Mouse (Mus musculus) midbrain, embryonic 10.5 days (tissue): Measurements from ENCODE around the gene 9230104L09Rik. TPM values are rescaled to one million over a fixed set of nuclear protein-coding genes. Genes with fewer than 3 reads are reported as not detected.
A peak's percentile ranks its signal among the peaks of the same experiment; 100 is the strongest.

Experiments
- DNase-seq: peaks from one replicate; pipeline ENCODE4 v3.0.0-alpha.2; 2017; ENCODE audit warnings: low spot score
- H3K27ac ChIP-seq: fragments of 300-500 bp; sonication (generic); replicated peaks from 2 replicates; pipeline ENCODE4 v1.5.1; 2016; ENCODE audit warnings: mild to moderate bottlenecking
- H3K27me3 ChIP-seq: fragments of 300-500 bp; sonication (generic); 2 replicates; pipeline ENCODE4 v1.6.1; 2016; ENCODE audit warnings: low read depth, mild to moderate bottlenecking; ENCODE audit not compliant: poor library complexity, severe bottlenecking
- H3K36me3 ChIP-seq: fragments of 300-500 bp; sonication (generic); 2 replicates; pipeline ENCODE4 v1.6.1; 2016; ENCODE audit warnings: mild to moderate bottlenecking, moderate library complexity
- H3K4me1 ChIP-seq: fragments of 300-500 bp; sonication (generic); 2 replicates; pipeline ENCODE4 v1.6.1; 2016
- H3K4me3 ChIP-seq: fragments of 300-500 bp; sonication (generic); 2 replicates; pipeline ENCODE4 v1.5.1; 2016; ENCODE audit warnings: mild to moderate bottlenecking, moderate library complexity
- H3K9me3 ChIP-seq: fragments of 300-500 bp; sonication (generic); replicated peaks from 2 replicates; pipeline ENCODE4 v1.6.1; 2016; ENCODE audit warnings: mild to moderate bottlenecking
- WGBS: fragments of 180-500 bp; shearing (Covaris S2); methylation state at CpG from one replicate; pipeline ENCODE4 v1.1.7; 2016; 5-methylcytosine and 5-hydroxymethylcytosine counted together
- polyA plus RNA-seq: library from polyadenylated mRNA; unstranded; fragments of >200 nt; fragmentation: Nextera tagmentation; extraction: Ambion mirVana; gene quantifications from 2 replicates; pipeline ENCODE4 v1.2.1, GENCODE M21; 2016

9230104L09Rik gene
- polyA plus RNA-seq, 1 experiment from 2014 or later = not detected

DNA sequence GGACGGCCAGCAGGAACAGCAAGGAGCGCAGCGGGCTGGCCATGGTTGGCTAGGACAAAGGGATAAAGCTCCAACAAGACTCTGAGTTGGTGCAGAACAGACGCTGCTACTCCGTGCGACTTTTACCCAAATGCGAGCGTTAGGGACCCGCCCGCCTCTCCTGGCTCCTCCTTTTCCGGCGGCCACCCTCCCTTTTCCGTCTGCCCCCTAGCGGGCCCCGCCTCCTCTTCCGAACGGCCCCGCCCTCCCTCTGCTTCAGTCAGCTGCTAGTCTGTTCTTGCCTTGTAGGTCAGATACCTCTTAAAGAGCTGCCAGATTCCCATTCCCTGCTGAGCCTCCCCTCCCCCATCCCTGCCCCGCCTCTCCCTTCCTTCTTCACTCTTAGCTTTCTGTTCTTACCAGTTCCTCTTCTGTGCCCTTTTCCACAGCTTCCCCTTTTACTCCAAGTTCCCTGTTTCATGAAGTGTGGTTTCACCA is 10.5 kb upstream of the 9230104L09Rik start, which contains the start of gene Cst3:
TSS of gene Cst3 (minus strand) at position 358 of the 477 bp plus-strand sequence.
- peak; percentile 92 for DNase-seq
- H3K4me1 ChIP-seq = peaks cover 41% of the 10 kb centered on the region
- under 1% methylated on average over 19 of the region's 19 CpGs for WGBS
- H3K27me3 ChIP-seq = no peaks in the 10 kb centered on the region
- H3K4me3 ChIP-seq = peak within 1 kb of the TSS; percentile 84
- H3K27ac ChIP-seq = peak within 1 kb of the TSS; percentile 93
- H3K36me3 ChIP-seq = peaks cover 28% of the 10 kb centered on the region
- H3K9me3 ChIP-seq = no peaks in the 10 kb centered on the region

DNA sequence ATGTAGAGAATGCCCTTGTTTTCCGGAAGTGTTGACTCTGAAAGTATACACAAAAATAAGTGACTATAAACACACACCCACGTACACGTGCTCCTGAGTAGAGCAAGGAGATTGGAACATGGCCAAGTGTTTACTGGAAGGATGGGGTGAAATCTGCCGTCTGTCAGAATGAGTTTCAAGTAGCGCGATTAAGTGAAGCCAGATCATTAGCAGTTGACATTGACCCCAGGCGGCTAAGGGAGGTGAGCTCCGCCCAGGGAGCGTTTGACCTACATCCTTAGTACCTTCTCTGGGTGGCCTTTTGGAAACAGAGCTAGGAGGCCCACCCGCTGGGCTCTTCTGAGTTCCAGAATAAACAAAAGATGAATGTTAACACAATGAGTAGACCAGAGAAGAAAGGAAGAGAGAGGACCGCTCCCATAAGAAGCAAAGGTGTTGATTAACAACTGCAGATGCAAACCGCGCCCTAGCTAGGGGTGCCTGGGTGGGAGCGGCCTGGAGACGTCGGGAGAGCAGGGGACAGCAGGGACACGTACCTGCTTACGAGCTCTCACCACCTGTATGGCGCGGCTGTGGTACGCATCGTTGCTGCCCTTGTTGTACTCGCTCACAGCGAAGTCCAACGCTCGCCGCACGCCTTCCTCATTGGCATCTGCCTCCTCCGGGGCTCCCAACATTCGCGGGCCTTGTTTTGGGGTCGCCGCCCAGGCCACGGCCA is 9.9 kb upstream of the 9230104L09Rik start:
- WGBS = 3% methylated on average over 34 of the region's 34 CpGs
- Histone ChIP-seq H3K36me3 (peaks cover 33% of the 10 kb centered on the region), H3K9me3 (no peaks in the 10 kb centered on the region), H3K4me1 (peaks cover 41% of the 10 kb centered on the region), H3K4me3 (peak overlapping the region; percentile 84), H3K27me3 (no peaks in the 10 kb centered on the region), H3K27ac (peak overlapping the region; percentile 93)
- DNase-seq = no peak

DNA sequence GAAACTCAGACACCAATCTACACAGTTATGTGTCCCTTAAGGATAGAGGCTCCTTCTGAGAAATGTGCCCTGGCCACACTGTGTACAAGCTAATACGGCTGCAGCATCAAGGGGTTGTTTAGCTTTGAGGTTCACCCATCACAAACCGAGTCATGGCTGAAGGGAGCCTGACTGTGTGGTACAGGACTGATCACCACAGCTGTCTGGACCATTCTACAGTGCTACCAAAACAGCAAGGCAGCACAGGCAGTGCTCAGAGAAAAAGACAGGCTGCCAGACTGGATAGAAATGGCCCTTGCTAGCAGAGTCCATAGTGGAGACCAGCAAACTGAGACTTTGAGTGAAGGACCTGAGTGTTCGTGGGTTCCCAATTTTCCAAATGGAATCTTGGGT is 9.4 kb upstream of the 9230104L09Rik start:
- 51% methylated on average over 3 of the region's 3 CpGs for WGBS
- Histone ChIP-seq H3K27ac (peak overlapping the region; percentile 93; the same call in 1 of the 2 replicates), H3K36me3 (peaks cover 36% of the 10 kb centered on the region), H3K4me3 (peak overlapping the region; percentile 84), H3K9me3 (no peaks in the 10 kb centered on the region), H3K27me3 (no peaks in the 10 kb centered on the region), H3K4me1 (peaks cover 39% of the 10 kb centered on the region)
- no peak for DNase-seq

DNA sequence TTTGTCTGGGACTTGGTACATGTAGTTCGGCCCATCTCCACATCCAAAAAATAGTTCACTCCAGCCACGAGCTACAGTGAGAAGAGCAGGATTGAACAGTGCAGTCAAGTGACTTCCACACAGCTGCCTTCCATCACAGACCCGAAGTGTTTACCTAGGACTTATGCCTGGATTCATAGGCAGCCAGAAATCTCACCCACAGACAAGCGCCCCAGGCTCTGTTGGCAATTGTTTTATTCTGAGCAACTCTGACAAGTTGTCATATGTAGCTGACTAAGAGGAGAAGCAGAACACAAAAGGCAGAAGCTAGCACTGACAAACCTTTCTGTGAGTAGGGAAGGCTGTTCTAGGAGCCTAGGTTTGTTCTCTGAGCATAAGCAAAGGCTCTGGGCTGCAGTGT is 8.0 kb upstream of the 9230104L09Rik start:
- Histone ChIP-seq H3K36me3 (peaks cover 36% of the 10 kb centered on the region), H3K4me3 (peak overlapping the region; percentile 84; the same call in 1 of the 2 replicates), H3K27ac (no peak overlapping the region), H3K27me3 (no peaks in the 10 kb centered on the region), H3K9me3 (no peaks in the 10 kb centered on the region), H3K4me1 (peaks cover 31% of the 10 kb centered on the region)
- 91% methylated on average over 4 of the region's 4 CpGs for WGBS
- no peak for DNase-seq

DNA sequence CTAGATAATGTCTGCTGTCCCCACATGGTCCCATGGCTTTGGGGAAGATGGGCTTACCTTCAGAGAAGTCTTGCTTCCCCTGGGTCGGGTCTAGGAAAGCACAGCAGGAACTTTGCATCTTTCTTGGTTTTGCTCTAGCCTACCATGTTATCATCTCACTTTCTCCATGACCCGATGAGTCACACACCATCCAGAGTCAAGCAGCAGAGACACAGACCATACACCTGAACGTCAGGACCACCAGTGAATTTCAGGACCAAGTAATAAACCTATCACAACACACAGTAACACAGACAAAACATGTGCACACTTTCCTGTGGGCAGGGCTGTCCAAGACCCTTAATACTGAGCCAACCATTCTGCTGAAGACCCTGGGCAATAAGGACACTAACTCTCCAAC is 5.7 kb upstream of the 9230104L09Rik start:
- Histone ChIP-seq H3K27me3 (no peaks in the 10 kb centered on the region), H3K9me3 (no peaks in the 10 kb centered on the region)
- 87% methylated on average over 3 of the region's 3 CpGs for WGBS

DNA sequence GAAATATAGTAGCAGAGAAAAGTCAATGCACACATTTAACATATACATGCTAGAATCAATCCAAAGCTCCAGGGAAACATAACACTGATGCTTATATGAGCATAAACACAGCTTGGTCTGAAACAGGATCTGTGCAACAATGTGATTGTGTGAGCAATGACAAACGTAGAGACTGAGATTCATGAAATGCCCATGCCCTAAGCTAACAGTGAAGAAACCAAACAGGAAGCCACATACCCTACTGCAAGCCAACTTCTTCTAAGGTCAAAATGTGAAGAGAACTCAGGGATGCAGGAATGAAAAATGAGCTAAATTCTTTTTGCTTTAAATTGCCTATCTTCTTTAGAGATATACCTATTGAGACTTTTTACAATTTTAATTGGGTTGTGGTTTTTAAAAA is 4.1 kb upstream of the 9230104L09Rik start:
- 76% methylated on average over 1 of the region's 1 CpGs for WGBS

More for the DNA sequence above, 5.7 kb upstream of the 9230104L09Rik start:
- DNase-seq = no peak
- Histone ChIP-seq H3K4me3 (no peak overlapping the region), H3K27ac (no peak overlapping the region), H3K4me1 (peaks cover 24% of the 10 kb centered on the region), H3K36me3 (peaks cover 36% of the 10 kb centered on the region)

DNA sequence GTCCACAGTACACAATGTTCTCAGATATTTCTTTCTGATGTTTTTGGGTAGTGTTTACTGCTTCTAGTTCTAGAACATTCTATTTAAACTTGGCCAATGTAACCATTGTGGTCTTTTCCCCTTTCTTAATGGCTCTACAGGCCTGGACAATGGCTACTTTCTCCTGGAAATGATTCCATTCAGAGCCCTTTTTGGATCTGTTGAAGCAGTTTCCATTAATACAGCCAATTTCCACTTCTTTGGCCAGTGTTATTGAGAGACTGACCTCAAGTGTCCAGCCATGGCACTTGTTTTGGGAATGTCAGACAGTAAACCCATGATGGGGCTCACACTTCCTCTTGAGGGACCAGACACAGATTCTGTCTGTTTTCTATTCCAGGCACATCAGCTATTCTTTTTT is 3.1 kb downstream of the 9230104L09Rik start:
- Histone ChIP-seq H3K4me3 (no peak overlapping the region), H3K4me1 (no peaks in the 10 kb centered on the region), H3K27ac (no peak overlapping the region), H3K27me3 (no peaks in the 10 kb centered on the region), H3K36me3 (no peaks in the 10 kb centered on the region), H3K9me3 (no peaks in the 10 kb centered on the region)
- no peak for DNase-seq

More for the DNA sequence above, 4.1 kb upstream of the 9230104L09Rik start:
- Histone ChIP-seq H3K36me3 (peaks cover 36% of the 10 kb centered on the region), H3K27me3 (no peaks in the 10 kb centered on the region), H3K4me3 (no peak overlapping the region), H3K4me1 (peaks cover 13% of the 10 kb centered on the region), H3K27ac (no peak overlapping the region), H3K9me3 (no peaks in the 10 kb centered on the region)
- DNase-seq = no peak

DNA sequence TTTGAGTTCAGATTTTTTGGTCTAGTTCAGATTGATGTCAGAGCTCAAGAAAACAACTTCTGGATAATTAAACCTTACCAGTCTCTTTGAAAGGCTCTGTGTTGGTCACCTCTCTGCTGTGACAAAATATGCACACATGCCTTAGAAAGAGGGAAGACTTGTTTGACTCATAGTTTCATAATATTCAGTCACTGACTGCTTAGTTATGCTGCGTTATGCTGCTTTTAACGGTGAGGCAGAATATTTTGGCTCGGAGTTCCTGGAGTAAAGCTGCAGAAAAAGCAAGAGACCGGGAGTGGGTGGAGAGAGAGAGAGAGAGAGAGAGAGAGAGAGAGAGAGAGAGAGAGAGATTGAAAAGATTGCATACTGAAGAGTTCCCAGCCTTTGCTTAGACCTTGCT is 3.8 kb downstream of the 9230104L09Rik start:
- Histone ChIP-seq H3K4me1 (no peaks in the 10 kb centered on the region), H3K27me3 (no peaks in the 10 kb centered on the region), H3K9me3 (no peaks in the 10 kb centered on the region), H3K4me3 (no peak overlapping the region), H3K36me3 (no peaks in the 10 kb centered on the region), H3K27ac (no peak overlapping the region)
- no peak for DNase-seq
- 91% methylated on average over 4 of the region's 4 CpGs for whole genome bisulfite sequencing

DNA sequence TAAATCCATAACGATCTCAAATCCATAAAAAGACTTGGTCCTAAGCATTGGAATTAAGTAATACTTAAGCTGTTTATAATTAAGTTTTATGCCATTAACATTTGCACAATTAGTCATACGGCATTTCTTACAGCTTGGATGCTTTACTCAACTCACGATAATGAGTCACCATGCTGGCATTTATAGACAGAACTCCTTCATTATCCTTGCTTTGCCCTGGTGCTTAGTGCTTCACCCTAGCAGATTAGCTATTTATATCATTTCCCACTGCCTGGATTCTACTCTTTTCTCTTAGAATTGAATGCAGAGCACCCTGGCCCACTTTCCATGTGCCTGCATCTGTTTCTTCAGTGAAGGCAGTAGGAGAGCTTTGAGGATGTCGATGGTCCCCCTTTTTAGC is 7.3 kb downstream of the 9230104L09Rik start:
- Histone ChIP-seq H3K27me3 (no peaks in the 10 kb centered on the region), H3K36me3 (no peaks in the 10 kb centered on the region), H3K9me3 (no peaks in the 10 kb centered on the region), H3K4me1 (no peaks in the 10 kb centered on the region), H3K27ac (no peak overlapping the region), H3K4me3 (no peak overlapping the region)
- DNase-seq = no peak
- 85% methylated on average over 4 of the region's 4 CpGs for WGBS

DNA sequence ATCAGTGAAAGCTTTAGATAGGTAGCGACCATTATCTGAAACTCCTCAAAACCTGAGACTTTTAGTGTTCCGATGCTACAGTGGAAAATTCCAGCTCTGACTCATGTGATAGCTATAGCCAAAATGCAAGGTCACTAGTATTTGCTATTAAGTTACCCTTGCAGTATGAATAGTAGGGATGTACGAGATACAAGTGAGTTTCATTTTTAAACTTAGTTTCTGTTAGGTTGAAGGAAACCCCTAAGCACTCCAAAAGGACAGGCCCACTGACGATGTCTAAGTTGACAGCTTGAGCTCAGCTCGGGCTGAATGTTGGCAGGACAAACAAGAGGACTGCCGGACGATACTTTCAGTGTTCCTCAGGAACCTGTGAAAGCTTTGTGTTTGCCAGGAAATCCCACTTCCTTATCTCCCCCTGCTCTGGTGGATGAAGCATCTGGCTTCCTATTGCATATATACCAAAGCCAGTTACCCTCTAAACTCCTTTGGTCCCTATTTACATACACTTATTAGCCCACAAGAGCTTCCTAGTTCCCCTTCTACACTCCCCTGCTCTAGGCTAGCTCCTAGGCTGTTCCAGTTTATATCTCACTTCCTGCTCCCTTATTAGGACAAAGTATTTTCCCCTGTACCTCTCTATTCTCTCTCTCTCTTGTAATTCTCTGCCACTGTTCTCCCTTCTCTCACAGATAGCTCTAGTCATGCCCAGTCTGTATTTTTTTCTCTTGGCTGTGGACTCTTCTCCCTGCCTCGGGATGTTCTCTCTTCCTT is 8.0 kb downstream of the 9230104L09Rik start:
- no peaks in the 10 kb centered on the region for H3K9me3 ChIP-seq
- no peak for DNase-seq
- no peaks in the 10 kb centered on the region for H3K27me3 ChIP-seq
- no peaks in the 10 kb centered on the region for H3K4me1 ChIP-seq
- WGBS = 81% methylated on average over 8 of the region's 8 CpGs
- H3K4me3 ChIP-seq = no peak overlapping the region
- no peaks in the 10 kb centered on the region for H3K36me3 ChIP-seq
- no peak overlapping the region for H3K27ac ChIP-seq

DNA sequence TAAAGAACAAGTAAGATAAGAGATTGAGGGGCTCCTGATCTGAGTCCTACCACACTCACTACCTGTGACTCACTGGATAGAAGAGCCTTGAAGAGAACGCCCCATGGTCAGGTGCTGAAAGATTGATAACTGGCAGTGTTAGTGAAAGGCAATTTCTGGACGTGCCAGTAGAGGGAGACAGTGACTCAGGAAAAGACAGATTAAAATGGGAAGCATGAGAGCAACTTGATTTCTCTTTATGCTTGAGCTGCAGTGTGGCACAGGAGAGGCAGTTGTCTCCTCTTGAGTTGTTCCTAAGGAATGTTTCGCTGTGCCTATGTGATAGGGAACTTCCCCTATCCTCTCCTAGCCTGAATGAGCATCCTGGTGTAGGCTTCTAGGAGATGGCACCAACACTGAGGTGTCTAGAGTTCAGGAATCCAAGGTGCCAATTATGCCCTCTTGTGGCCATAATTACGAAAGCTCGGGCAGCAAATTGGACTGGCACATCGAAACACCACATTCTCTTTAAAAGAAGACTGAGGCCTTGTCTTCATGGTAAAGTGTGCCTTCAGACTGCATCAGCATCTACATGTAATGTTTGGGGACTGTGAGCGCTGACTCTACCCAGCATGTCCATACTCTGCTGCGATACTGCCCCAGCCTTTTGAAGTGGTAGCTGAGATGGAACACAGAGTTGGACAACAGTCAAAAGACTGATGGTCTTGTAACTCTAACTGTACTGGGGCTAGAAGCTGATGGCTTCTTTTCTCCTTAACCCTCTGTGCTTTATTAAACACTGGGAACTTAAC is 13.5 kb downstream of the 9230104L09Rik start:
- H3K27ac ChIP-seq = no peak overlapping the region
- H3K9me3 ChIP-seq = no peaks in the 10 kb centered on the region
- WGBS = 49% methylated on average over 8 of the region's 8 CpGs
- H3K27me3 ChIP-seq = no peaks in the 10 kb centered on the region
- H3K36me3 ChIP-seq = no peaks in the 10 kb centered on the region
- no peak overlapping the region for H3K4me3 ChIP-seq
- H3K4me1 ChIP-seq = no peaks in the 10 kb centered on the region
- peak; percentile 64 for DNase-seq

DNA sequence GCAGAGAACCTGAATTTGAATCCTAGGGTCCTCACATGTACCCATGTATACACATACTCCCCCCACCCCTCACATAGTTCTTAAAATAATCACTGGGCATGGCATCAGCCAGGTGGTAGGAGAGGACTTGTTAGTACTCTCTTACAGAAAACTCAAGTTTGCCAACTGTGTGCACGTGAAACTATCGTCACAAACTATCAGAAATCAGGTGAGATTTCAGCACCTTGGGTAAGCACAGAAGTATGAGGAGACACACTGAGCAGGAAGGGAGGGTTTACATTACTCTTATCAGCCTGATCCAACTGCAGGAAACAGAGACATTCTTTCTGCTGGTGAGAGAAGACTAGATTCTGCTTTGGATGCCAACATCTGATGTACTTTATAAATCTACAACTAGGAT is 25.6 kb downstream of the 9230104L09Rik start:
- Histone ChIP-seq H3K9me3 (no peaks in the 10 kb centered on the region), H3K4me1 (no peaks in the 10 kb centered on the region), H3K36me3 (no peaks in the 10 kb centered on the region), H3K27me3 (no peaks in the 10 kb centered on the region), H3K27ac (no peak overlapping the region), H3K4me3 (no peak overlapping the region)
- WGBS = 84% methylated on average over 2 of the region's 2 CpGs
- no peak for DNase-seq
